Mouse (Mus musculus): Measurements from ENCODE around the gene Ptbp2. TPM values are rescaled to one million over a fixed set of nuclear protein-coding genes. Genes with fewer than 3 reads are reported as not detected.

The Ptbp2 gene
- polyA plus RNA-seq, 1 experiment from 2014 or later: 298 TPM

DNA sequence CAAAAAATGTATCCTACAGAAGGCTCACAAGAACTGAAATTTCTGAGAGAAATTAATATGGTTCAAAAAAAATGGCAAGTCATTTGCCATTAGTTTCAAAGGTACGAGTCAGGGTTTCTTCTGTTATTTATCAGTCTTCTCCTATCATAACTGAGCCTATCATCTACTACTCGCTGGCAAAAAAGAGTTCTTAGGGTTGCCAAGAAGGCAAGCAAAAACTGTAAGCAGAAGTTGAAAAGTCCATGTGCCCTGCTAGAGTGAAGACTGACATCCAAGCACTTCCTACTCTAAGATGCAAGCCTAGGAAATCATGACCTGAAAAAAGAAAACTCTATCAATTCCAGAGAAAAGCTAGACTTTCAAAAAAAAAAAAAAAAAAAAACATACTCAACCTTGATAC is 20.5 kb downstream of the Ptbp2 start:
- H3K36me3 ChIP-seq: peaks cover 11% of the 10 kb centered on the region
- no peaks in the 10 kb centered on the region for H3K27me3 ChIP-seq
- no peak for ATAC-seq (ENCODE audit: low FRiP score)
- H3K9ac ChIP-seq: no peak overlapping the region
- WGBS: 92% methylated on average over 2 of the region's 2 CpGs
- H3K4me3 ChIP-seq: no peak overlapping the region
- H3K27ac ChIP-seq: no peak overlapping the region
- no peaks in the 10 kb centered on the region for H3K4me1 ChIP-seq
- H3K4me2 ChIP-seq (replicated peaks): no peak overlapping the region
- no peaks in the 10 kb centered on the region for H3K9me3 ChIP-seq (replicated peaks)

DNA sequence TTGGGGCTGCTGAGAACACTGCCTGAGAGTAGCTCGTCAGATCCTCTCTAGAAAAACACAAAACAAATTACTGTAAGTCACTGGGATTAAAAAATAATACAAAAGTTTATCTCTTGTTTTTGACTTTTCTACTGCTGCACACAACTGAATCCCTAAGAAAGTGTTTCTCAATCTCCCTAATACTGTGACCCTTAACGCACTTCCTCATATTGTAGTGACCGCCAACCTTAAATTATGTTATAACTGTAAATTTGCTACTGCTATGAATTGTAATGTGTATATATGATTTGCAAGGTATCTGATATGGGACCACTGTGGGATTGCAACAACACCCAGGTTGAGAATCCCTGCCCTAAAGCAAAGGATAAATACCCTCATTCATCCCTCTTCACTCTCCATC is 22.5 kb downstream of the Ptbp2 start:
- no peak overlapping the region for H3K4me3 ChIP-seq
- no peak for ATAC-seq (ENCODE audit: low FRiP score)

DNA sequence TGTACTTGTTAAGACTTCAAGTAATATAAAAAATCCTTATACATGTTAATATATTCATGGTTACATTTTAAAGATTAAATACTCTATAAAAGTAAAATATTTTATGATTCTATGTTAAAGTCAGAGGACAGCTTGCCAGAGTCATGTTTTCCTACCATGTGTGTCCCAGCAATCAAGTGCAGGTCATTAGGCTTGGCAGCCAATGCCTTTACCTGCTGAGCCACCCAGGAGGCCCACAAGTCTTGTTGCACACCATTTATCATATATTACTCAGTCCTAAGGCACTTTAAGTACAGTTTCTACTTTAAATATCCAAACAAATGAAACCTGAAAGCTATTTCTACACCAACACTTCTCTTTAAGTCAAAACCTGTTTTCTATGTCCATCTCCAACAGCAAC is 30.5 kb downstream of the Ptbp2 start:
- ATAC-seq (ENCODE audit: low FRiP score): no peak
- no peak overlapping the region for H3K27ac ChIP-seq
- H3K4me1 ChIP-seq: no peaks in the 10 kb centered on the region
- H3K4me3 ChIP-seq: no peak overlapping the region
- no peak overlapping the region for H3K9ac ChIP-seq
- no peak overlapping the region for H3K4me2 ChIP-seq (replicated peaks)
- H3K36me3 ChIP-seq: no peaks in the 10 kb centered on the region
- H3K9me3 ChIP-seq (replicated peaks): no peaks in the 10 kb centered on the region
- no peaks in the 10 kb centered on the region for H3K27me3 ChIP-seq

More for the DNA sequence above, 22.5 kb downstream of the Ptbp2 start:
- 96% methylated on average over 3 of the region's 3 CpGs for WGBS
- H3K27ac ChIP-seq: no peak overlapping the region
- H3K27me3 ChIP-seq: no peaks in the 10 kb centered on the region
- no peak overlapping the region for H3K9ac ChIP-seq
- no peaks in the 10 kb centered on the region for H3K9me3 ChIP-seq (replicated peaks)
- H3K4me1 ChIP-seq: no peaks in the 10 kb centered on the region
- peaks cover 6% of the 10 kb centered on the region for H3K36me3 ChIP-seq
- H3K4me2 ChIP-seq (replicated peaks): no peak overlapping the region

- 92% methylated on average over 3 of the region's 3 CpGs for WGBS
- ATAC-seq (ENCODE audit: low FRiP score): no peak
- H3K9me3 ChIP-seq (replicated peaks): no peaks in the 10 kb centered on the region
Observed at GRCm38 (mm10) chr3:119749551-119750249, 34.6 kb downstream of the Ptbp2 start.

DNA sequence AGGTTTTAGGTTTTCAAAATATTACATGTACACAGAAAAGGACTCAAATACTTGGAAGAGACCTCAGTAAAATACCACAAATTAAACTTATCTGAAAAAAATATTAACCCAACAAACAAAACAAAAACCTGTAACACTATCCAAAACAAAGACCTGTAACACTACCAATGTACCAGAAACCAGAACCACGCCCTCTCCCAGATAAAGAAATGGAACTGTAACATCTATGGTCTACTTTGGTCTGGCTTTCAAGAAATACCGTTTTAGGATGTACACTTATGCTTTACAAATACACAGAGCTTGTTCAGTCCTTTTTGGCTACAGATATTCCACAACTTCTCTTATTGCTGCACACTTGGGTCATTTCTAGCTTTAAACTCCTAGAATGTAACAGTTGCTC is 35.1 kb downstream of the Ptbp2 start:
- no peak overlapping the region for H3K4me2 ChIP-seq (replicated peaks)
- no peak overlapping the region for H3K4me3 ChIP-seq
- H3K27me3 ChIP-seq: no peaks in the 10 kb centered on the region
- H3K9ac ChIP-seq: no peak overlapping the region
- ATAC-seq (ENCODE audit: low FRiP score): no peak
- no peaks in the 10 kb centered on the region for H3K4me1 ChIP-seq
- WGBS: 94% methylated on average over 2 of the region's 2 CpGs
- peaks cover 14% of the 10 kb centered on the region for H3K36me3 ChIP-seq
- no peaks in the 10 kb centered on the region for H3K9me3 ChIP-seq (replicated peaks)
- H3K27ac ChIP-seq: no peak overlapping the region

More at GRCm38 (mm10) chr3:119749551-119750249, 34.6 kb downstream of the Ptbp2 start:
- Histone ChIP-seq H3K27ac (no peak overlapping the region), H3K27me3 (no peaks in the 10 kb centered on the region), H3K9ac (no peak overlapping the region), H3K4me2 (replicated peaks) (no peak overlapping the region), H3K4me1 (no peaks in the 10 kb centered on the region), H3K4me3 (no peak overlapping the region), H3K36me3 (peaks cover 12% of the 10 kb centered on the region)

DNA sequence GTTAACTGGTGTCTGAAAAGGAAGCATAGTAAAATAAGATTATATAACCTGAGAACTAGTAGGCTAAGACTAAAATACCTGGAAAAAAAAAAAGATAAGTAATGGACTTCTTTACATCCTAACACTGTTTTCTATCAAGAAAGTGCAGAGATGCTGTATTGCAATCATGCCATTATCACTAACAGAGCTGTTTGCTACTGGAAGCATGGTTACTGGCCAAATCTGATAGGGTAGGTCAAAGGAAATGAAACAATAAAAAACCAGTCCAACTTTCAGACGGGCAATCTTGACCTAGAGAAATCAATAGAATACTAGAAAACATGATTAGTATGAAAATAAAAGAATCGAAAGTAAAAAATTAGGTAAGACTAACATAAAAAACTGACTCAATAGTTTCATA is 37.6 kb downstream of the Ptbp2 start:
- Histone ChIP-seq H3K27me3 (no peaks in the 10 kb centered on the region), H3K36me3 (peaks cover 19% of the 10 kb centered on the region), H3K27ac (no peak overlapping the region), H3K4me1 (no peaks in the 10 kb centered on the region), H3K4me3 (no peak overlapping the region), H3K4me2 (replicated peaks) (no peak overlapping the region), H3K9me3 (replicated peaks) (no peaks in the 10 kb centered on the region), H3K9ac (no peak overlapping the region)
- no peak for ATAC-seq (ENCODE audit: low FRiP score)
- 92% methylated on average over 2 of the region's 2 CpGs for WGBS

DNA sequence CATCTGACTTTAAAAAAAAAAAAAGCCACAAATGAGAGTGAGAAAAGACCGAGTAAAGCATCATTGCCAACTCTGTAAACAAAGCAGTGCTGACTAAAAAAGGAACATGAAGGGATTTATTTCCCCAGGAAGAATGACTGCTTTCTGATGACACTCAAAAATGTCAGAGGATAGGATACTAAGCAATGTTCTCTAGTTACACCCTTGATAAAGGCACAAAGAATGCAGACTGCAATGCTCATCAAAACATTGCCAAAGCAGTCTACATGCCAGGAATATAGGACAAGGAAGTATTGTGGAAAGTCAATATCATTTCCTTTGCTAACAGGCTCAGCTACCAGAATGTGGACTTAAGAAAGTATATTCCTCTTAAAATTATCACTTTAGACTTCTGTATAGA is 38.5 kb downstream of the Ptbp2 start:
- H3K4me3 ChIP-seq: no peak overlapping the region
- no peak overlapping the region for H3K4me2 ChIP-seq (replicated peaks)
- WGBS: 83% methylated on average over 1 of the region's 1 CpGs
- H3K4me1 ChIP-seq: no peaks in the 10 kb centered on the region
- no peak overlapping the region for H3K9ac ChIP-seq
- no peaks in the 10 kb centered on the region for H3K27me3 ChIP-seq
- H3K36me3 ChIP-seq: peaks cover 19% of the 10 kb centered on the region
- ATAC-seq (ENCODE audit: low FRiP score): no peak
- no peak overlapping the region for H3K27ac ChIP-seq
- H3K9me3 ChIP-seq (replicated peaks): no peaks in the 10 kb centered on the region

- peaks cover 7% of the 10 kb centered on the region; the same call in 1 of the 2 replicates for H3K36me3 ChIP-seq
- H3K9me3 ChIP-seq (replicated peaks): no peaks in the 10 kb centered on the region
- H3K27me3 ChIP-seq: no peaks in the 10 kb centered on the region
- no peak overlapping the region for H3K9ac ChIP-seq
- H3K27ac ChIP-seq: no peak overlapping the region
- no peaks in the 10 kb centered on the region for H3K4me1 ChIP-seq
- 83% methylated on average over 2 of the region's 2 CpGs for WGBS
- ATAC-seq (ENCODE audit: low FRiP score): no peak
- no peak overlapping the region for H3K4me2 ChIP-seq (replicated peaks)
- H3K4me3 ChIP-seq: no peak overlapping the region
Observed at GRCm38 (mm10) chr3:119729863-119730262, 54.4 kb downstream of the Ptbp2 start.

- Histone ChIP-seq H3K4me1 (no peaks in the 10 kb centered on the region), H3K27me3 (no peaks in the 10 kb centered on the region), H3K4me3 (no peak overlapping the region), H3K9me3 (replicated peaks) (no peaks in the 10 kb centered on the region), H3K36me3 (no peaks in the 10 kb centered on the region), H3K27ac (no peak overlapping the region), H3K9ac (no peak overlapping the region), H3K4me2 (replicated peaks) (no peak overlapping the region)
- 0 out of 2 replicates have a peak, but pooled peaks have one; percentile 43 for ATAC-seq (ENCODE audit: low FRiP score)
- 93% methylated on average over 5 of the region's 5 CpGs for WGBS
Observed at GRCm38 (mm10) chr3:119712066-119712465, 72.2 kb downstream of the Ptbp2 start.

DNA sequence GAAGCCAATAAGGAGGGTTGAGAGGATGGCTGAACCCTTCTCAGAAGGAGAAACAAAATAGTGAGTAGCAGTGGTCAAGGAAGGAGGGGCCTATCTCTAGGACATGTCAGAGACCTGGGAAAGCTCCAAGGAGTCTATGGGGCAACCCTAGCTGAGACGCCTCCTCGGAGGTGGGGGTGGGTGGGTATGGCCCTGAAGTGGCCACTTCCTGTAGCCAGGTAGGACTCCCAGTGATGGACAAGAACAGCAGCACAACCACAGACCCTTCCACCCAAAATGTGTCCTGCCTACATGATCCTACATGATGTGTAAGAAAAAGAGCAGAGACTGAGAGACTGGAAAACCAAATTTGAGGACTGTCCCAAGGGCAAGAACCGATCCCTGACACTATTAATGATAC is 72.8 kb downstream of the Ptbp2 start:
- Histone ChIP-seq H3K4me1 (no peaks in the 10 kb centered on the region), H3K9ac (no peak overlapping the region), H3K4me3 (no peak overlapping the region), H3K36me3 (no peaks in the 10 kb centered on the region), H3K27ac (no peak overlapping the region), H3K4me2 (replicated peaks) (no peak overlapping the region), H3K9me3 (replicated peaks) (no peaks in the 10 kb centered on the region), H3K27me3 (no peaks in the 10 kb centered on the region)
- 0 out of 2 replicates have a peak, but pooled peaks have one; percentile 50 for ATAC-seq (ENCODE audit: low FRiP score)
- WGBS: over 99% methylated on average over 3 of the region's 3 CpGs

DNA sequence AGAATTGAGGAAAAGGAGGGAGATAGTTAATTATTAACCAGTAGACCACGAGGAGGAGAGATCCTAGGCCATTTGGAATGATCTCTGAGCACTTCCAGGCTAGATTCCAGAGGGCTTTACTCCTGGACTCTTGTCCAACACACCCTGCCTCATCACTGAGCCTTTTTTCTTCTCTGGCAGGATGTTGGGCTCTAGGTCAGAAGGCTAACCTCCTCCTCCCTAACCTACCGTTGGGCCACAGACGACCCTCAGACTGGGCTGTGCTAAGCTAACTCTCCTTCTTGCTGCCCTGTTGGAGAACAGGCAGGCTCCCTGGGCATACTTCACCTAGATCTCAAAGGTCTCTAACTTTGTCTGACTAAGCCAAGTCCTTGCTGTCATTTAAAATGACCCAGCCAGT is 82.8 kb downstream of the Ptbp2 start:
- Histone ChIP-seq H3K36me3 (no peaks in the 10 kb centered on the region), H3K4me1 (no peaks in the 10 kb centered on the region), H3K27ac (no peak overlapping the region), H3K9ac (no peak overlapping the region), H3K9me3 (replicated peaks) (no peaks in the 10 kb centered on the region), H3K4me2 (replicated peaks) (no peak overlapping the region), H3K27me3 (no peaks in the 10 kb centered on the region), H3K4me3 (no peak overlapping the region)
- no peak for ATAC-seq (ENCODE audit: low FRiP score)
- 73% methylated on average over 3 of the region's 3 CpGs for WGBS

DNA sequence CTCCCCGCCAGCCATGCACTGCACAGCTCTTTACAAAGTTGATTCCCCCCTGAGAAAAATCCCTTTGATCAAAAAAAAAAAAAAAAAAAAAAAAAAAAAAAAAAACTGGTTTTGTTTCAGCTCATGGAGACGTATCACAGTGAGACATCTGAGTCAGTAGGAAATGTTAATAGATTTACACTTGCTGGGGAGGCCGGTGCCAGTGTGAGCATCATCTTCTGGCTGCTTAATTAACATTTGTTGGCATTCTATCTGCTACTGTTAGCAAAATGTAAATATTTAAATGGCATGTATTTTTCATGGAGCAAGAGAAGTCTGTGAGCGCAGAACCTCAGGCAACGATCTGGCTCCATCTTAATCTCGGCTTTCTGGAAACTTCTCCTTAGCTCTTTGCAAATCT is 99.5 kb downstream of the Ptbp2 start:
- no peak overlapping the region for H3K4me3 ChIP-seq
- no peaks in the 10 kb centered on the region for H3K27me3 ChIP-seq
- ATAC-seq (ENCODE audit: low FRiP score): no peak
- no peak overlapping the region for H3K4me2 ChIP-seq (replicated peaks)
- no peaks in the 10 kb centered on the region for H3K4me1 ChIP-seq
- WGBS: 61% methylated on average over 6 of the region's 6 CpGs
- no peak overlapping the region for H3K9ac ChIP-seq
- H3K27ac ChIP-seq: no peak overlapping the region
- no peaks in the 10 kb centered on the region for H3K36me3 ChIP-seq
- H3K9me3 ChIP-seq (replicated peaks): no peaks in the 10 kb centered on the region
